Mouse (Mus musculus): ENCODE measurements around the gene Bckdhb. TPM values are rescaled to one million over a fixed set of nuclear protein-coding genes. Genes with fewer than 3 reads are reported as not detected.

Gene Bckdhb
- polyA plus RNA-seq, 1 experiment from 2014 or later = 54.8 TPM

Other genes starting within 250 kb of the Bckdhb start
- 41.2 and 46.0 TPM in 2 replicates for gene Elovl4, start 118.9 kb upstream of the Bckdhb start, polyA plus RNA-seq (2014; fragmentation: Nextera tagmentation; extraction: Ambion mirVana)
- 38.7 and 38.9 TPM in 2 replicates for gene Ttk, start 90.5 kb upstream of the Bckdhb start, polyA plus RNA-seq (2014; fragmentation: Nextera tagmentation; extraction: Ambion mirVana)

Measured in neural tube, embryonic 11.5 days (tissue).